ENCODE assay signal across 16 mouse cellular contexts in genomic region chr3:96089882-96090489, GRCm38 (mm10). TPM values are rescaled to one million over a fixed set of nuclear protein-coding genes. Genes with fewer than 3 reads are reported as not detected.
DNase-seq lines count a peak whose midpoint lies in the region; ATAC-seq and TF ChIP-seq lines count a peak whose summit lies in the region.
"Had no signal": no experiment of that assay in that cellular context is flagged by ENCODE, and none has a peak within 500 bp of the region (broad histone marks: within the 10 kb centered on the region; RNA-seq: fewer than 3 reads in every experiment).

No protein-coding gene starts in this region.

- H3K27me3 ChIP-seq in heart, adult 2 months (ENCODE audit: control insufficient read depth, insufficient read depth, low read length): no peaks in the 10 kb centered on the region
- no peaks in the 10 kb centered on the region for H3K27me3 ChIP-seq in heart, embryonic 11.5 days (ENCODE audit: control insufficient read depth, insufficient read depth, low read length)
- H3K27me3 ChIP-seq in splenic B cell, adult 2 months (ENCODE audit: control insufficient read depth, insufficient read depth, low read length, poor library complexity, severe bottlenecking): no peaks in the 10 kb centered on the region
- H3K27me3 ChIP-seq: embryonic facial prominence, embryonic 12.5 days; hindbrain, embryonic 13.5 days; neural tube, embryonic 13.5 days had no signal

- H3K4me1 ChIP-seq in heart, adult 2 months (ENCODE audit: control insufficient read depth, insufficient read depth, low read length): peaks cover 1% of the 10 kb centered on the region
- peaks cover 6% of the 10 kb centered on the region for H3K4me1 ChIP-seq in heart, embryonic 11.5 days (ENCODE audit: control insufficient read depth, insufficient read depth, low read length)
- H3K4me1 ChIP-seq: embryonic facial prominence, embryonic 12.5 days; hindbrain, embryonic 13.5 days; neural tube, embryonic 13.5 days had no signal

- TF ChIP-seq POLR2A in heart, adult 2 months (IDR thresholded peaks at IDR 0.05; ENCODE audit: insufficient read depth, low read depth, low read length): no peak

- no peak overlapping the region for H3K27ac ChIP-seq in heart, adult 2 months
- no peak overlapping the region for H3K27ac ChIP-seq in heart, embryonic 11.5 days (ENCODE audit: low read depth, low read length)
- H3K27ac ChIP-seq: embryonic facial prominence, embryonic 12.5 days; heart, embryonic 10.5 days; hindbrain, embryonic 13.5 days; macrophage; neural tube, embryonic 13.5 days had no signal

- H3K79me2 ChIP-seq in heart, adult 2 months (replicated peaks; ENCODE audit: control insufficient read depth, insufficient read depth, low read length): no peaks in the 10 kb centered on the region

- WGBS in heart, adult 2 months: 42% methylated on average over 2 of the region's 2 CpGs
- WGBS in heart, embryonic 11.5 days (ENCODE audit: insufficient replicate concordance): 59% methylated on average over 2 of the region's 2 CpGs

- peak; percentile 54 for TF ChIP-seq CTCF in heart, adult 2 months (IDR thresholded peaks at IDR 0.05)

- DNase-seq in heart, adult 2 months: no peak
- DNase-seq in lung, postnatal 36 days: peak; percentile 57
- DNase-seq in lung, postnatal 14 days: no peak
- DNase-seq in splenic B cell, adult 2 months (ENCODE audit: low read depth, low spot score): peak; percentile 74
- DNase-seq in frontal cortex, adult 2 months (ENCODE audit: extremely low spot score in 1 of 2, low spot score in 1 of 2): no peak
- DNase-seq in urinary bladder, postnatal 14 days (ENCODE audit: low spot score): no peak
- DNase-seq: kidney, postnatal 4 days; thymus, adult 18-20 months had no signal

- H3K9me3 ChIP-seq in heart, embryonic 11.5 days (replicated peaks; ENCODE audit: control insufficient read depth, low read length): no peaks in the 10 kb centered on the region
- H3K9me3 ChIP-seq: embryonic facial prominence, embryonic 12.5 days; heart, embryonic 10.5 days; hindbrain, embryonic 13.5 days; neural tube, embryonic 13.5 days had no signal

- intact Hi-C loops in heart, adult 2 months (cut with DNase I): loop anchor here (2.0 kb wide), 1 partner anchor 57 kb away; no protein-coding TSS in a partner anchor

- ATAC-seq in heart, embryonic 11.5 days (replicated peaks; ENCODE audit: insufficient number of reproducible peaks, low FRiP score, low TSS enrichment): no peak
- ATAC-seq in common myeloid progenitor, adult 5-6 weeks (replicated peaks; ENCODE audit: low read depth, poor library complexity, severe bottlenecking): peak; percentile 54; the same call in 1 of the 2 replicates
- ATAC-seq: forebrain, embryonic 16.5 days had no signal

- no peaks in the 10 kb centered on the region for H3K36me3 ChIP-seq in heart, adult 2 months (ENCODE audit: control insufficient read depth, insufficient read depth, low read length)
- no peaks in the 10 kb centered on the region for H3K36me3 ChIP-seq in heart, embryonic 11.5 days (ENCODE audit: control insufficient read depth, insufficient read depth, low read length)
- no peaks in the 10 kb centered on the region for H3K36me3 ChIP-seq in splenic B cell, adult 2 months (ENCODE audit: control insufficient read depth, insufficient read depth, low read length, poor library complexity, severe bottlenecking)
- H3K36me3 ChIP-seq: embryonic facial prominence, embryonic 12.5 days; heart, embryonic 10.5 days; hindbrain, embryonic 13.5 days; neural tube, embryonic 13.5 days had no signal

- no peak overlapping the region for H3K4me3 ChIP-seq in heart, adult 2 months
- no peak overlapping the region for H3K4me3 ChIP-seq in heart, embryonic 11.5 days (ENCODE audit: low read depth, low read length)
- H3K4me3 ChIP-seq: embryonic facial prominence, embryonic 12.5 days; heart, embryonic 10.5 days; hindbrain, embryonic 13.5 days; neural tube, embryonic 13.5 days had no signal

- no peak overlapping the region for H3K4me2 ChIP-seq in heart, embryonic 11.5 days
- H3K4me2 ChIP-seq: embryonic facial prominence, embryonic 12.5 days; hindbrain, embryonic 13.5 days; neural tube, embryonic 13.5 days had no signal

- H3K9ac ChIP-seq in heart, adult 2 months (ENCODE audit: low read depth, low read length): no peak overlapping the region
- no peak overlapping the region for H3K9ac ChIP-seq in heart, embryonic 11.5 days (ENCODE audit: low read depth, low read length)
- H3K9ac ChIP-seq: embryonic facial prominence, embryonic 12.5 days; hindbrain, embryonic 13.5 days; neural tube, embryonic 13.5 days had no signal

- TF ChIP-seq EP300 in heart, adult 2 months (IDR thresholded peaks at IDR 0.05; ENCODE audit: insufficient read depth, low read depth, low read length): no peak

RNA-seq across cellular contexts. Expression of gene Otud7b, which starts 14.3 kb away (rescaled TPM):
- total RNA-seq in heart, adult 2 months (2021): 10 to 100 TPM; 46.0 to 57.4 TPM
- 10.9 and 15.8 TPM in 2 replicates for polyA plus RNA-seq in heart, adult 2 months (2012; rRNA removed)
- 8.7 and 9.3 TPM in 2 replicates for polyA plus RNA-seq in heart, embryonic 11.5 days (2014; fragmentation: Nextera tagmentation; extraction: Ambion mirVana)
- 10.9 and 11.8 TPM in 2 replicates for total RNA-seq in common myeloid progenitor, adult 5-6 weeks (2017)
- 16.2 and 17.6 TPM in 2 replicates for polyA plus RNA-seq in frontal cortex, adult 2 months (2012; rRNA removed)

RNA-seq across cellular contexts. Expression of gene Vps45, which starts 31.7 kb away (rescaled TPM):
- 10 to 100 TPM; 23.0 to 24.5 TPM for total RNA-seq in heart, adult 2 months (2021)
- 4.3 and 7.1 TPM in 2 replicates for polyA plus RNA-seq in heart, adult 2 months (2012; rRNA removed)
- polyA plus RNA-seq in heart, embryonic 11.5 days (2014; fragmentation: Nextera tagmentation; extraction: Ambion mirVana): 20.4 and 23.9 TPM in 2 replicates
- 19.6 and 35.9 TPM in 2 replicates for total RNA-seq in common myeloid progenitor, adult 5-6 weeks (2017)
- 32.7 and 33.0 TPM in 2 replicates for polyA plus RNA-seq in frontal cortex, adult 2 months (2012; rRNA removed)

Comparison
In these comparisons a context has a peak if more than half of its experiments do, and no peak if none do; other contexts are left out.
1. DNase-seq: peak in lung, postnatal 36 days (single experiment) and splenic B cell, adult 2 months (single experiment); none in heart, adult 2 months (0 of 2), lung, postnatal 14 days (single experiment), frontal cortex, adult 2 months (0 of 2) and urinary bladder, postnatal 14 days (single experiment).